Mouse (Mus musculus): ENCODE data around the gene Gabrb1. TPM values are rescaled to one million over a fixed set of nuclear protein-coding genes. Genes with fewer than 3 reads are reported as not detected.

Gabrb1 gene
- total and polyA plus RNA-seq, 3 experiments, result 0.03 TPM; not detected in 2

DNA sequence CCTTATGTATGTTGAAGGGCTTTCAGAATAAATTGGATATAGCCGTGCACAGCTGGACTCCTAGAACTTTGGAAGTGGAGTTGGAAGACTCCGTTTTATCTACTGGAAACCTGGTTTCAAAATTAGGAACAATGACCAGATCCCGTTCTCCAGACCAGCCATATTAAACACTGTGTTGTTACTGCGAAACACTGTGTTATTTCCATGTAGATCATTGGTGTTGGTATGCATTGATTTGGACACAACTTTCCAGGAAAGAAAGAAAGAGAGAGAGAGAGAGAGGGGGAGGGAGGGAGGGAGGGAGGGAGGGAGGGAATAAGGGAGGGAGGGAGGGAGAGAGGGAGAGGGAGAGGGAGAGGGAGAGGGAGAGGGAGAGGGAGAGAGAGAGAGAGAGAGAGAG, 517.1 kb downstream of the Gabrb1 start:
- Histone ChIP-seq H3K4me1 (ENCODE audit: control insufficient read depth in 1 of 2, insufficient read depth in 2 of 2, low read length in 2 of 2) (no peaks in the 10 kb centered on the region; a peak in 1 of 4 replicates), H3K9me3 (replicated peaks; ENCODE audit: insufficient read depth, low read length) (no peaks in the 10 kb centered on the region), H3K79me2 (ENCODE audit: control insufficient read depth, insufficient read depth, low read length, poor library complexity) (no peaks in the 10 kb centered on the region), H3K27me3 (ENCODE audit: control insufficient read depth in 1 of 2, insufficient read depth in 2 of 2, low read length in 2 of 2) (no peaks in the 10 kb centered on the region), H3K4me3 (ENCODE audit: control insufficient read depth in 1 of 2, insufficient read depth in 1 of 2, low read depth in 2 of 2, low read length in 2 of 2) (no peak overlapping the region), H3K36me3 (ENCODE audit: control insufficient read depth in 1 of 2, insufficient read depth in 2 of 2, low read length in 2 of 2) (no peaks in the 10 kb centered on the region), H3K27ac (ENCODE audit: control insufficient read depth, low read depth, low read length) (no peak overlapping the region), H3K9ac (ENCODE audit: control insufficient read depth, low read depth, low read length, poor library complexity, severe bottlenecking) (no peak overlapping the region)
- DNase-seq (ENCODE audit: low read depth, low spot score), result no peak
- no peak for TF ChIP-seq TBP (IDR thresholded peaks at IDR 0.05; ENCODE audit: low read depth, low read length)
- no peak for TF ChIP-seq UBTF (IDR thresholded peaks at IDR 0.05; ENCODE audit: borderline replicate concordance, insufficient read depth, low read depth, low read length)
- TF ChIP-seq GATA1 (IDR thresholded peaks at IDR 0.05; ENCODE audit: low read depth, low read length), result no peak
- no peak for TF ChIP-seq RCOR1 (IDR thresholded peaks at IDR 0.05; ENCODE audit: low read depth, low read length)
- TF ChIP-seq NELFE (IDR thresholded peaks at IDR 0.05; ENCODE audit: low read depth, low read length), result no peak
- no peak for TF ChIP-seq POLR2AphosphoS5 (IDR thresholded peaks at IDR 0.05; ENCODE audit: borderline replicate concordance, low read depth, low read length)
- no peak for TF ChIP-seq MYC (IDR thresholded peaks at IDR 0.05; ENCODE audit: low read depth, low read length)
- no peak for TF ChIP-seq MYB (IDR thresholded peaks at IDR 0.05; ENCODE audit: low read depth, low read length)
- TF ChIP-seq GABPA (IDR thresholded peaks at IDR 0.05; ENCODE audit: low read depth, low read length), result no peak
- TF ChIP-seq ZC3H11A (IDR thresholded peaks at IDR 0.05; ENCODE audit: low read depth, low read length), result no peak
- no peak for TF ChIP-seq POLR2AphosphoS2 (IDR thresholded peaks at IDR 0.05; ENCODE audit: low read length)
- TF ChIP-seq MXI1 (IDR thresholded peaks at IDR 0.05; ENCODE audit: low read depth, low read length), result no peak
- TF ChIP-seq ELF1 (IDR thresholded peaks at IDR 0.05; ENCODE audit: low read depth, low read length), result no peak
- TF ChIP-seq MAZ (IDR thresholded peaks at IDR 0.05; ENCODE audit: low read depth, low read length), result no peak
- no peak for TF ChIP-seq CHD2 (IDR thresholded peaks at IDR 0.05; ENCODE audit: low read length)
- TF ChIP-seq SIN3A (IDR thresholded peaks at IDR 0.05; ENCODE audit: low read length), result no peak
- TF ChIP-seq RAD21 (IDR thresholded peaks at IDR 0.05; ENCODE audit: low read depth, low read length), result no peak

DNA sequence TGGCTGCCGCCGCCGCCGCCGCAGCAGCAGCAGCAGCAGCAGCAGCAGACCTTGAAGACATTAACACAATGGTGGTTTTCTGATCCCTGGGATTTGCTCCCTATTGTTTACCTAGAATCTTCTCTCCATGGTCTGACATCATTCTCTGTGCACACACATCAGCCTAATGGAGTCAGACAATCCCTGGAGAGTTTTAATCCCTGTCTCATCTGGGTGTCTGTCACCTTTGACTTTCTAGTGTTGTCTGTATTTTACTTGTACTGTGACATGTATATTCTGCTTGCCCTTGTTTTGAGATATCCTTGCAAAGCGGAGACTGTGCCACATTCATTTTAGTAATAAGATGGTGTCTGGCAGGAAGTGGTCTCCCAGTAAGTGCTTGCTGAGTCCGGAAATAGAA, 517.6 kb downstream of the Gabrb1 start:
- H3K36me3 ChIP-seq (ENCODE audit: control insufficient read depth in 1 of 2, insufficient read depth in 2 of 2, low read length in 2 of 2), result peaks cover 0 to 2% of the 10 kb centered on the region in 2 experiments; a peak in 2 of 4 replicates
- H3K4me1 ChIP-seq (ENCODE audit: control insufficient read depth in 1 of 2, insufficient read depth in 2 of 2, low read length in 2 of 2), result no peaks in the 10 kb centered on the region; a peak in 1 of 4 replicates
- H3K4me3 ChIP-seq (ENCODE audit: control insufficient read depth in 1 of 2, insufficient read depth in 1 of 2, low read depth in 2 of 2, low read length in 2 of 2), result no peak overlapping the region
- DNase-seq (ENCODE audit: low read depth, low spot score), result no peak
- no peaks in the 10 kb centered on the region for H3K27me3 ChIP-seq (ENCODE audit: control insufficient read depth in 1 of 2, insufficient read depth in 2 of 2, low read length in 2 of 2)
- H3K79me2 ChIP-seq (ENCODE audit: control insufficient read depth, insufficient read depth, low read length, poor library complexity), result no peaks in the 10 kb centered on the region
- TF ChIP-seq MAX (IDR thresholded peaks at IDR 0.05; ENCODE audit: low read length), result no peak
- TF ChIP-seq TBP (IDR thresholded peaks at IDR 0.05; ENCODE audit: low read depth, low read length), result no peak
- TF ChIP-seq ZNF384 (IDR thresholded peaks at IDR 0.05; ENCODE audit: low read depth, low read length), result no peak
- TF ChIP-seq USF2 (IDR thresholded peaks at IDR 0.05; ENCODE audit: borderline replicate concordance in 1 of 2, insufficient read depth in 1 of 2, low read depth in 1 of 2, low read length in 2 of 2), result no peak
- TF ChIP-seq CHD2 (IDR thresholded peaks at IDR 0.05; ENCODE audit: low read length), result no peak
- no peak for TF ChIP-seq TCF12 (IDR thresholded peaks at IDR 0.05; ENCODE audit: low read depth, low read length)
- TF ChIP-seq GABPA (IDR thresholded peaks at IDR 0.05; ENCODE audit: low read depth, low read length), result no peak
- H3K27ac ChIP-seq (ENCODE audit: control insufficient read depth, low read depth, low read length), result no peak overlapping the region
- H3K9me3 ChIP-seq (replicated peaks; ENCODE audit: insufficient read depth, low read length), result no peaks in the 10 kb centered on the region
- H3K9ac ChIP-seq (ENCODE audit: control insufficient read depth, low read depth, low read length, poor library complexity, severe bottlenecking), result no peak overlapping the region

Data from MEL (cell line).